Mouse (Mus musculus) lung, adult 18-20 months (tissue): Measurements from ENCODE around the gene Dcbld2.

Experiments
- DNase-seq, 2 experiments: peaks; one replicate each; pipeline ENCODE4 v3.0.0; 2022; ENCODE audit warnings: mixed read lengths in 2 of 2

The Dcbld2 gene

DNA sequence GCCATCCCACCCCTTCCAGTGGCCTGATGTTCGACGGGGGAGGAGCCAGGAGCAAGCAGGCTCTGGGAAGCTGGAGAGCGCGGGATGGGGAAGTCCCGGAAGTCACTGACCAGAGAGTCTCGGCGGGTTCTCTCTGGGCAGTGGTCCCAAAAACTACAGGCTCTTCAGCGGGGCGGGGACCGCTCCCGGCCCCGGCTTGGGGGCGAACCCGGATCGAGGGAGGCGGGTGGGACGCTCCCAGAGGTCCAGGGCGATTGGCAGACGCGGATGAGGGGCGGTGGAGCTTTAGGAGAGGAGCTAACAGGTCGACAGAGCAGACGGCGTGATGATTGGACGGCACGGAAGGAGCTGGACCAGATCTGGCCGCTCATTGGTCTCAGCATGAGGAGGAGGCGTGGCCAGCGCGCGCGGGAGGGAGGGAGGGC lies at the start of gene Dcbld2:
Gene Dcbld2, plus strand, starts transcription at position 382 of the 425 bp plus-strand sequence.
- DNase-seq, result peak; percentile 98 to 99

DNA sequence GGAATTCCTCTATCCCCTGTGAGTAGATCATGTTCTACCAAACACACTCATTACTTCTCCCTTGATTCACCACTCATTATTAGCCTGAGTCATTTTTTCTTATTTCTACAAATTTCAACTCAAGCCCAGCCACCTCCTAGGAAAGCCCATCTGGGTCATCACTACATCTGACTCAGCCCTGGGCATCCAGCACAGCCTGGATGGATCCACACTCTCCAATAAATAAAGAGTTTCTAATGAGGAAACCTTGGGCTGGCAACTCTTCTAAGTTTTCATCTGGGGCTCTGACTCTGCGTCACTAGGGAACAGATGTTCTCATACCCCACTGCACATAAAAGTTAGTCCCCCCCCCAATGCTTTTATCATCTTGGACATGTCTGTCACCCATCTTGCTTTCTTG lies 31.1 kb upstream of the Dcbld2 start:
- no peak for DNase-seq

DNA sequence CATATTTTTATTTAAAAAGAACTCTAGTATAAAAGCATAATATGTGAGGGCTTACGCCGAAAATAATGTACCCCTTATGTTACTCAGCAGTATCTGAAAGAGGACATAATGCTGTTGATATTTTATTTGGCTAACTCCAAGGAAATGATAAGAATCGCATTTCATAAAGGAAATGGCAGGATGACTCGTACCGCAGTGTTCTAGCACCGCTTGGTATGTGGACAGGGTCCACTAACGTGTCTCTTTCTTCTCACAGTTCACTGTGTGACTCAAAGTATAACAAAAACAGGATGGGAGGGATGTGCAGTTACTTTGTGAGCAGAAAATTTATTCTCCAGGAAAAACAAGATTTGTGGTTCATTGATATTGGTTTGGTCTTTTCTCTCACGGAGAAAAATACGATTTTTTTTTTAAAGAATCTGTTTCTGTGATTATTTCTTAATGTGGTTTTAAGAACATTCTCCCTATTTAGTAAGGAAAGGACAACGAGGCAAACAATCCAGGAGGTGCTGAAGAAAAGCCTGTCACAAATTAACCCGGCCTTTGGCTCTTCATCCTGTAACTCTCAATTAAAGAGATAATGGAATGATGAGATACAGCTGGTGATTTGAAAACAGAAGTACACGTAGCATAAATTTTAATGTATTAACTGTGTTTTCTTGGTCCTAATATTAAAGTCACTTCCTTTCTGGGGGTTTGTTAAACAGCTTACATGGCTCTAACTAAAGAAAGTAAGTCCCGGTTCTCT lies 30.3 kb upstream of the Dcbld2 start:
- DNase-seq, result no peak

DNA sequence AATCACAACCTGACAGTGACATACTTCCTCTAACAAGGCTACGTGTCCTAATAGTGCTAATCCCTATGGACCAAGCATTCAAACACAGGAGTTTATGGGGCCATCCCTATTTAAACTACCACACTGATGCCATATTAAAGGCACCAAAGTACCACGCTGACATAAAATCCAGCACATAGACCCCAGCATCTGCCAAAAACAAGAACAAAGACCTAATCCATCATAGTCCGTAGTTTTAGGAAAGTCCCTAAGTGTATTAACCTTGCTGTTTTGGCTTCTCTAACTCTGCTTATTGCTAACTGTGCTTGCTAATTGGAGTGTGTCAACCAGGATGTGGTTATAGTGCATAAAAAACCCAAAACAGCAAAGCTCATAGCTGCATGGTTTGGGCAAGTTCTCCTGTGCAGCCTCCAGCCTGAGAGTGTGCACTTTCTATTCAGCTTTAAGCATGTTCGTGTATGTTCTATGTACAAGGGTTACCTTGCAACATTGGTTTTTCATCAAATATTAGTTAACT lies 21.9 kb upstream of the Dcbld2 start:
- no peak for DNase-seq

- DNase-seq, result no peak
Measured at GRCm38 (mm10) chr16:58389143-58389755, 19.0 kb upstream of the Dcbld2 start.

DNA sequence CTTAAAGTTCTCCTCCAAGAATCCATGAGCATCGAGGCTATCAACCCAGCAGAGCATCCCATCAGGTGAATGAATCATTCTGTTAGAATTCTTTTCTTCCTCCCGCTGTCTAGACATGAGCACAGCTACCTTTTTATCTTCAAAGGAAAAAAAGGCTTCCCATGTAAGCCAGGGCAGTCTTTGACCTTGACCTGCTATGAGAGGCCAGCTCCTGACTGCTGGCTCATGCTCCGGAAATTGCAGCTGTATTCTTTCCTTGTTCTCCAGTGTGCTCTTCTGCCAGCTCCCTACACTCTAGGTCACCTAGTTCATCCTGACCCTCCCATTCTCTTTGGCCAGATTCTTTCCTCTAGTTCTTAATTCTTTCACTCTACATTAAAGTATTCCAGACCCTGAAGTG lies 15.2 kb upstream of the Dcbld2 start:
- no peak for DNase-seq

DNA sequence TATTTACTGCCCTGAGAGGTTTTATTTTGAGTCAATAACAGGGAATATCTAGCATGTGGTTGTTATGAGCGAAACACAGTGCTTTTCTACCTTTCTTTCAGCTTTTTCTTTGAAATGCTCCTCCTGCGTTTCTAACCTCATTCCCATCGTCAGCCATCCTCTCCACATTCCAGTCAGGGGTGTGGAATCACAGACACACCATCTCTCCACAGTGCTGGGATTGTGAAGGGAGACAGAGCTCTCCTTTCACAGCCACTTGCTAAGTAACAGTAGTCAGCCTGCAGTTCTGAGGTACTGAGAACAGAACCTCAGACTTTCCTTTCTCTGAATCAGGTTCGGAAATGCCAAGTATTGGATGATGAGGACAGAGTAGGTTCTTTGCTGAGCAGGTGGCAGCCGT lies 14.1 kb upstream of the Dcbld2 start:
- DNase-seq, result no peak

DNA sequence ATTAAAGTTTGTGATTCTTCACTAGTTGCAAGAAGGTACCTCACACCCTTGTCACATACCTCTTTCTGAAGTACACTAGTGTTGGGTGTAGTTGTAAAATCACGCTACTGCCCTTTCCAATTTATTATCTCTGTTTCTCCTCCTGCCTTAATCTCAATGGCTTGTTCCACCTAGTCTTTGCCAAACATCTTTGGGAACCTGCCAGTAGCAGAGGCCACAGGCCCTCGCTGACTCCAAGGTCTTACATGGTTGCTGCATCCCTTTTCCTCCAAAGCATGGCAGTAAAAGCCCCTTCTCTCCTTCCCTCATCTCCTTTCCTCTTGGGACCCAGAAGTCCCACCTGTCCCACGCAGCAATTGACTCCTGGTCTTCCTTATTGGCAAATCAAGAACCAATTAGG lies 9.6 kb upstream of the Dcbld2 start:
- DNase-seq, result no peak

GRCm38 (mm10) chr16:58401079-58401478 lies 7.2 kb upstream of the Dcbld2 start:
- no peak for DNase-seq

DNA sequence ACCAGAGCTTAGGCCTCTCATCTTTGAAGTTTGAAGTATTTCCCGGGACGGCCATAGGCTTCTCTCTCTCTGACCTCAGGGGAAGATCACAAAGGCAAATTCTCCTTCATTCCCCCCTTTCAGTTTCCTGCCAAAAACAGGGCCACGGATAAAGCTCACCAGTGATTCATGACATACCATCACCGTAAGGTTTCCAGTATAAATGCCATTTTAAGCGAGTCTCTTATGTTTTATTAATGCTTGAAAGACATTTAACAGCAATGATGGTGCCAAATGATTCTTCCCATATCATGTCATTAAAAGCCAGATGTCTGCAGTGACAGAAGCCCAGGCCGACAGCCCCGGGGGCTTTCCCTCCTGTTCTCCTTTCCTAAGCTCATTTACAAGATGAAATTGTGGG lies 3.6 kb upstream of the Dcbld2 start:
- no peak for DNase-seq

- no peak for DNase-seq
Measured at GRCm38 (mm10) chr16:58405271-58405670, 3.0 kb upstream of the Dcbld2 start.

DNA sequence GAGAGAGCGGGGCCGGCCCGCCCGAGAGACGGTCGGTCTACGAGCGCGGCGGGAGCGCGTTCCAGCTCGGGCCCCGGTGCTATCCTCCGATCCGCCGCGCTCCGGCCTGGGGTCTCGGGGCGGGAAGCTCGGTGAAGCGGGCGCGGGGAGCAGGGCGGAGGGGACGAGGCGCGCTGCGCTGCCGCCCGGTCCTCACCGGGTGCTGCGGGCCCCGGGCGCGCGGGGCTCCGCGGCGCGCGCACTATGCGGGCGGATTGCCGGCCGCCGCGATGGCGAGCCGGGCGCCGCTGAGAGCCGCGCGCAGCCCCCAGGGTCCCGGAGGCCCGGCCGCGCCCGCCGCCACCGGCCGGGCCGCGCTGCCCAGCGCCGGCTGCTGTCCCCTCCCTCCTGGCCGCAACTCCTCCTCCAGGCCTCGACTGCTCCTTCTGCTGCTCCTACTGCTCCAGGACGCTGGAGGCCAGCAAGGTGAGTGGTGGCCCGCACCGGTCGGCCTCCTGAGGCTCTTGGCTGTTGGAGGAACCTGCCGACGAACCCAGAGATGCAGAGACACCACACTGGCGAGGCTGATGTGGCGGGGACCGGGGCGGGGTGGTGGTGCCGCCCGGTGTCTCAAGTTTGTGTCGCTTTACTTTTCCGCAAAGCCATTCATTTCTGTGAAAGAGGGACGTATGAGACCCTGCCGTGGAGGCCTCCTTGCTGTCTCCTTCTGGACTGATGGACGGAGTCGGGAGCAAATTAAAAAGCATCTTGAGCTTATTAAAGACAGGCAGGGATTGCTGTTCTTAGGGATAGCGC lies 441 bp downstream of the Dcbld2 start:
- DNase-seq, result peak; percentile 24 to 42

DNA sequence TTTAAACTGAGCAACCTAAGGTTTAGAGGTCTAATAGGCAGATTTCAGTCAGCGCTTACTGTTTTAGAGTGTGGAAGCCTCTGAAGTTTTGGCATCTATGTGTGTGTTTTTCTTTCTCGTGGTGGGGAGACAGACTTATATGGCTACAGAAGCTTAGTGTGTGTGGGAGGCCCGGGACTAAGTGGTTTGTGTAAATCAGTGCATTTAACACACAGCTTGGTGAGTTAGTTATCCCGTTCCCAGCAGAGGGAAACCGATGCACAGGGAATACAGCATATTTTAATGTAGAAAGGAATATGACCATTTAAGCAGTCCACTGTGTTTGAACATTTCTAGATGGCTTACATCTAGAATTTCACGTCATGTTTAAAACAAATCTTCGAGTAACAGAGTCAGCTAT lies 1.6 kb downstream of the Dcbld2 start:
- no peak for DNase-seq

- no peak for DNase-seq
Measured at GRCm38 (mm10) chr16:58414801-58415200, 6.6 kb downstream of the Dcbld2 start.

DNA sequence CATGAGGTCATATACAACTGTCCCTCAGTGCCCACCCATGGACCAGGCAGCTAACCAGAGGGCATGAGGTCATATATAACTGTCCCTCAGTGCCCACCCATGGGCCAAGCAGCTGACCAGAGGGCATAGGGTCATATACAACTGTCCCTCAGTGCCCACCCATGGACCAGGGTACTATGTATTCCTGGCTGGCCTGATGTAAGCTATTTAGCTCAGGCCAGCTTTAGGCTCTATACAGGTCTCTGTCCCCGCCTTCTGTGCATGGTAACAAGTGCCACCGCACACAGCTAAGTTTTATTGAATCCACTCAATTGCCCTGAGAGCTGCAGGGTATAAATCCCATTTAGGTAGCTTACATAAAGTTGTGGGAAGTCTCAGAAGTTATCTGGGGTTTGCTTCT lies 7.3 kb downstream of the Dcbld2 start:
- DNase-seq, result no peak

DNA sequence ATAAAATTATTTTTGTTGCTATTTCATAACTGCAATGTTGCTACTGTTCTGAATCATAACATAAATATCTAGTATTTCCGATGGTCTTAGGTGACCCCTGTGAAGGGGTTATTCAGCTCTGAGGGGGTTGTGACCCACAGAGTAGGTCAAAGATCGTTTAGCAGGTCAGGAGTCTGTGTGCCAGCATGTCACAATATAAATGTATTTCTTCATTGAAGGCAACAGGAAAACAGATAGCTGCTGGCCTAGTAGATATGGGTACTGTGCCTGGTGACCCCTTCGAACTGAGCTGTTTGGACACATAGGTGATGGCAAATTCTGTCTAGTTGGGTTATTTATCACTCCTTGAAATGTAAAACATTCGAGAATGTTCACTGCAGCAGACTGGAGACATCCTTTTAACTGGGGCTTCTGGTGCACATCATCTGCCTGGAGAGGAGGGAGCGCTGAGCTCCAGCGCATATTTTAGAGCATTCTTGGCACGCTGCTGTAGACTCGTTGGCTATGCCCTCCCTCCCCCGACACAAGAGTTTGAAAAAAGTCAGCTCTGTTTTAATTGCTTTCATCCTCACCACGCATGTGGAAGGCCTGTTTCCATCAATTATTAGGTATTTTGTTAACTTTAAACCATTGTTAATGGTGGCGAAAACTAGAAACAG lies 13.6 kb downstream of the Dcbld2 start:
- peak; percentile 16 to 20 for DNase-seq

DNA sequence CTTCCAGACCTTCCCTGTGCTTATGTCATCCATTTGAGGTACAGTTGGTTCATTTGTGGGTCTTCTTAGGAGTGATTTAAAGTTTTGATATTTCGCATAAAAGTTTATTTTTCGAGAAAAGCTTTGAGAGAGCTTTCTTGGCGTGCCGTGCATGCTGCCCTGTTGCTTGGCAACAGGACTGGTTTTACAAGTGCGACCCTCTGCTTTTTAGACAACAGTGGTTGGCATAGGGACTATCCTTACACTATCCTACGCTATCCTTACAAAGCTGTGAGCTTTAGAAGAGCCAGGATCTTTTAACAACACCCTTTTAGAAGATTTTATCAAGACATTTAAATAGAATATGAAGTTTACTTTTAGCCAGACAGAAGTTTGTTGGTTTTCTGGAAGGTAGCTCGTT lies 22.0 kb downstream of the Dcbld2 start:
- DNase-seq, result no peak

GRCm38 (mm10) chr16:58432384-58432783 lies 24.1 kb downstream of the Dcbld2 start:
- DNase-seq, result no peak

DNA sequence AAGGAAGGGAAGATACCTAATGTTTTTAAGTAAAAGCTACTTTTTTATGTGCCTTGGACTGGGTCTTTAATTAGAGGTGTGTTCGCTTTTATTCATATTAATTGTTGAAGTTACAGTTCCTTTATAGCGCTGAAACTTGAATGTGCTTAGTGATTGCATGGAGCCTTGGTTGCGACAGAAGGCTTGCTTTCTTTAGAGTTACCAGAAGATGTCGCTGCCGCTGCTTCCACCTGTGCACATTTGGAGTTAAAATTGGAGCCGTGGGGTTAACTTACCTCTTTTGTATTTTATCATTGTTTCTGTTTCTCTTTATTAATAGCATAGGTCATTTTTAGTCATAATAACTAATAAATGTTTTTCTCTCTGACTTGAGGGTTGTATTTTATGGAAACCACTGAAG lies 36.5 kb downstream of the Dcbld2 start:
- no peak for DNase-seq

- DNase-seq, result peak in 1 of 2 experiments; percentile 25
Measured at GRCm38 (mm10) chr16:58446281-58447259, 38.3 kb downstream of the Dcbld2 start.

- DNase-seq, result no peak
Measured at GRCm38 (mm10) chr16:58449073-58449472, 40.8 kb downstream of the Dcbld2 start.

- no peak for DNase-seq
Measured at GRCm38 (mm10) chr16:58450648-58451047, 42.4 kb downstream of the Dcbld2 start.
